Mouse (Mus musculus) hindbrain, embryonic 16.5 days (tissue): Measurements from ENCODE around the gene Kcnc4. TPM values are rescaled to one million over a fixed set of nuclear protein-coding genes. Genes with fewer than 3 reads are reported as not detected.

Experiments
- ATAC-seq: fragments of 200-750 bp; cut with Nextera tagmentation; 2 replicates; pipeline ENCODE4 v1.8.0; 2017; ENCODE audit warnings: moderate TSS enrichment, moderate library complexity
- H3K27ac ChIP-seq: fragments of 300-500 bp; sonication (generic); 2 replicates; pipeline ENCODE4 v1.5.1; 2014; ENCODE audit warnings: low read depth, mild to moderate bottlenecking, control low read depth, low read length, moderate library complexity
- H3K27me3 ChIP-seq: fragments of 300-500 bp; sonication (generic); replicated peaks from 2 replicates; pipeline ENCODE4 v1.6.1; 2014; ENCODE audit warnings: low read length; ENCODE audit not compliant: control insufficient read depth, insufficient read depth
- H3K36me3 ChIP-seq: fragments of 300-500 bp; sonication (generic); 2 replicates; pipeline ENCODE4 v1.6.1; 2014; ENCODE audit warnings: mild to moderate bottlenecking, low read length, moderate library complexity, mixed read lengths; ENCODE audit not compliant: control insufficient read depth, insufficient read depth
- H3K4me1 ChIP-seq: fragments of 300-500 bp; sonication (generic); 2 replicates; pipeline ENCODE4 v1.6.1; 2014; ENCODE audit warnings: low read depth, low read length; ENCODE audit not compliant: control insufficient read depth, insufficient read depth
- H3K4me2 ChIP-seq: fragments of 300-500 bp; sonication (generic); 2 replicates; pipeline ENCODE4 v1.6.1; 2014; ENCODE audit warnings: mild to moderate bottlenecking, low read length, control low read depth, moderate library complexity
- H3K4me3 ChIP-seq: fragments of 300-500 bp; sonication (generic); 2 replicates; pipeline ENCODE4 v1.5.1; 2014; ENCODE audit warnings: mild to moderate bottlenecking, low read length, control low read depth, moderate library complexity
- H3K9ac ChIP-seq: fragments of 300-500 bp; sonication (generic); 2 replicates; pipeline ENCODE4 v1.6.1; 2014; ENCODE audit warnings: low read depth, mild to moderate bottlenecking, control low read depth, low read length, moderate library complexity
- H3K9me3 ChIP-seq: fragments of 300-500 bp; sonication (generic); 2 replicates; pipeline ENCODE4 v1.6.1; 2014; ENCODE audit warnings: mild to moderate bottlenecking, low read length, moderate library complexity; ENCODE audit not compliant: control insufficient read depth
- WGBS: fragments of 180-500 bp; shearing (Covaris S2); extraction: QIAGEN DNeasy Blood & Tissue Kit; methylation state at CpG from one replicate; pipeline ENCODE4 v1.1.7; 2014; 5-methylcytosine and 5-hydroxymethylcytosine counted together
- polyA plus RNA-seq: library from polyadenylated mRNA; unstranded; fragments of >200 nt; fragmentation: Nextera tagmentation; extraction: Ambion mirVana; gene quantifications from 2 replicates; pipeline ENCODE4 v1.2.1, GENCODE M21; 2015

The Kcnc4 gene
- polyA plus RNA-seq, 1 experiment from 2014 or later = 9.7 TPM

DNA sequence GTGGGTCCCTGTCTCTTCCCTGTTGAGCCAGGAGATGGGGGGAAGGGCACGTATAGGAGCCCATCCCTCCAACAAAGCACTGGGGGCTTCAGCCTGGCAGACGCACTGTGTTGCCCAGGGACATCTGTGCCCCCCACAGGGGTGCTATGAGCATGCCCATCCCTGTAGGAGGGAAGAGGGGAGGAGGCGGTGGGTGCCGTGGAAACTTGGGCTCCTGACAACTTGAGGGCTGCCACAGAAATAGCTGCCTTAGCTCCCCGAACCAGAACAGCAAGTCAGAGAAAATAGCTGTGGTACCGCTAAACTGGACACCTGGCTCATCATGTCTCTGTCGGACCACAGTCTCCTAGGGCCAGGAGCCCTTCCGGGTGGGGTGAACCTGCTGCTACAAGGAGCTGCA is 18.0 kb downstream of the Kcnc4 start:
- no peak overlapping the region for H3K27ac ChIP-seq
- H3K36me3 ChIP-seq = no peaks in the 10 kb centered on the region
- ATAC-seq = no peak
- H3K27me3 ChIP-seq = no peaks in the 10 kb centered on the region
- H3K9ac ChIP-seq = no peak overlapping the region
- H3K4me1 ChIP-seq = peaks cover 2% of the 10 kb centered on the region; the same call in 1 of the 2 replicates
- H3K9me3 ChIP-seq = no peaks in the 10 kb centered on the region
- no peak overlapping the region for H3K4me3 ChIP-seq
- WGBS = 71% methylated on average over 8 of the region's 8 CpGs
- no peak overlapping the region for H3K4me2 ChIP-seq

DNA sequence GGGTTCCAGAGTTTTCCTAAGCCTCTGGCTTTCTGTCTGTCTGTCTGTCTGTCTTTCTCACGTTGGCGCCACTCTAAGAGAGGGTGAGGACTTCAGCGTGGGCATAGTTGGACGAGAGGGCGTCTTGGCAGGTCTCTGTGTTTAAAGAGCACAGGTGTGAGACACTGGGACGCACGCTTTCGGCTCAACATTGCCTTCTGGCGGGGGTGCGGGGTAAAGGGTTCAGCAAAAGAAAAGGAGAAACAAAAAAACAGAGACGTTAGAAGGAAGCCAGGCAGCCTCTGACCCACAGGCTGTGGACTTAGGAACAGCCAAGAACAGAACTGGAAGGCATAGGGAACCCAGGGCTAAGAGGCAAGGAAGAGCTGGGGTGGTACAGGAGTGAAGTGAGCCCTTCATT is 20.1 kb downstream of the Kcnc4 start:
- no peaks in the 10 kb centered on the region for H3K27me3 ChIP-seq
- H3K4me3 ChIP-seq = no peak overlapping the region
- no peak overlapping the region for H3K27ac ChIP-seq
- H3K36me3 ChIP-seq = no peaks in the 10 kb centered on the region
- H3K4me2 ChIP-seq = no peak overlapping the region
- no peak for ATAC-seq
- peaks cover 2% of the 10 kb centered on the region for H3K4me1 ChIP-seq
- H3K9ac ChIP-seq = no peak overlapping the region
- H3K9me3 ChIP-seq = no peaks in the 10 kb centered on the region
- WGBS = 87% methylated on average over 11 of the region's 11 CpGs

DNA sequence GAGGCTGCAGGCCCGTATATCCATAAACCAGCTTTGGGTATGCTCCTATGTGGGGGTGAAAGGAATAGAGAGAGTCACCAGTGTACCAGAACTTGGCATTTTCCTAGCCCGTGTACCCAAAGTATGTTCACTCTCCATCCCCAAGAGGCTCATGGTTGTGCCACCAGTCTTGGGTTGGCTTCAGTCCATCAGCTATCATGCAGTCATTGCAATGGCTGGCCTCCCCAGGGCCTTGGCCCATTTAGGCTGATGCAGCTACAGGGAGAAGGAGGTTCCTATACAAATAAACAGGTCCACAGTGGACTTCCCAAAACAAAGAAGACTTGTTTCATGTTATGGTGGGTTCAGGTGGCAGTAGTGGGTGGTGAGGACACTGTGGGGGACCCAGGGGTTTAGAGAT is 21.7 kb downstream of the Kcnc4 start:
- no peak overlapping the region for H3K4me3 ChIP-seq

DNA sequence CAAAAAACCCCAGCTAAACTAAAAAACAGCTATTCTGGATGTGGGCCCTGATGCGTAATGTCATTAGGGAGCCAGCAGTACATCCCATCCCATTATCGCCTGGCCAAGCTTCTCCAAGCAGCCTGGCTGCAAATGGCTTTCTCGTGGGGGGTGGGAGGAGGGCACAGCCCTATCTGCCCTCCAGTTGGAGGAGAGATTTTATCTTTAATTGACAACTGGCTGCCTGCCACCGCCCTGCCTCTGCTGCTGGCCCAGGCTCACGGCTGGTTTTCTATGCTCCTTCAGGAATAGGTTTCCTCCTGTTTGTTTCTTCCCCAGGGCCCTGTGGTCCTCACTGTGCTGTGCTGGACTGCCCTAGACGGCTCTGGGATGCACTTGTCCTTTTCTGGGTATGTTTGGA is 22.9 kb downstream of the Kcnc4 start:
- Histone ChIP-seq H3K4me3 (no peak overlapping the region), H3K9ac (no peak overlapping the region), H3K4me1 (peaks cover 4% of the 10 kb centered on the region), H3K4me2 (no peak overlapping the region), H3K27ac (no peak overlapping the region), H3K36me3 (no peaks in the 10 kb centered on the region), H3K27me3 (no peaks in the 10 kb centered on the region), H3K9me3 (no peaks in the 10 kb centered on the region)
- WGBS = 45% methylated on average over 6 of the region's 6 CpGs
- peak; percentile 72 for ATAC-seq

More for the DNA sequence above, 21.7 kb downstream of the Kcnc4 start:
- peaks cover 4% of the 10 kb centered on the region for H3K4me1 ChIP-seq
- no peaks in the 10 kb centered on the region for H3K36me3 ChIP-seq
- no peaks in the 10 kb centered on the region for H3K9me3 ChIP-seq
- H3K27me3 ChIP-seq = no peaks in the 10 kb centered on the region
- H3K4me2 ChIP-seq = no peak overlapping the region
- H3K9ac ChIP-seq = no peak overlapping the region
- no peak overlapping the region for H3K27ac ChIP-seq
- ATAC-seq = no peak
- WGBS = 82% methylated on average over 2 of the region's 2 CpGs

DNA sequence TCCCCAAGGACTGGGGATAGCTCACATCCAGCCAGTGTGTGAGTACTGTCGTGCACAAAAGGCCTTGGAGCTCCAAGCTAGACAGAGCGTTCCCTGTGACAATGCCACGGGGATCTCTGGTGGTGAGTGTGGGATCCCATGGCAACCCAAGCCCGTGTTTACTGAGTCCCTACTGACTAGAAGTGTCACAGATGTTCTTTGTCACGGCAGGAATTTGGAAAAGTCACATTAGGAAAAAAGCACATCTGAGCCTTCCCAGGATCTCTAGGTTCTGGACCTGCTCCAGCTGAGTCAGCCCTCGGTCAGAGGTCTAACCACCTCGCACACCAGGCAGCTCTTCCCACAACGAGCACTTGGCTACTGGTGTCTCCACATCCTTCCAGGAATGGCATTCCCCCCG is 25.7 kb downstream of the Kcnc4 start:
- H3K36me3 ChIP-seq = no peaks in the 10 kb centered on the region
- no peak for ATAC-seq
- no peaks in the 10 kb centered on the region for H3K9me3 ChIP-seq
- peaks cover 3% of the 10 kb centered on the region; the same call in 1 of the 2 replicates for H3K27me3 ChIP-seq
- no peak overlapping the region for H3K4me2 ChIP-seq
- no peak overlapping the region for H3K9ac ChIP-seq
- peaks cover 4% of the 10 kb centered on the region for H3K4me1 ChIP-seq
- no peak overlapping the region for H3K27ac ChIP-seq
- WGBS = 29% methylated on average over 9 of the region's 9 CpGs
- H3K4me3 ChIP-seq = no peak overlapping the region

DNA sequence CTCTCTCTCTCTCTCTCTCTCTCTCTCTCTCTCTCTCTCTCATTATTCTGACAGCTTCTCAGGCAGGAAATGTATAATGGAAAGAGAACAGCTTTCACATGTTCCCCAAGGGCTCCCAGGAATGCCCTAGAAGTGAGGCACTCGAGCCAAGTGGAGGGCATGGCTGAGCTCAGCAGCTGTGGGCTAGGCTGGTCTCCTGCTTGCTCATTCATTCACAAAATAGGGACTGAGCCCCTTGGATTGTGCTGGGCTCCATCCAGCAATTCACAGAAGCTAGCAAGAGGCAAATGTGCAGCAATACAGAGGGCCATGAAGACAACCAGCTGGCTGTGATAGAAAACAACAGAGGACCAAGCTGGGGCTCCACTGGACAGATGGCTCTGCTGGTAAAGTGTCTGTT is 28.1 kb downstream of the Kcnc4 start:
- peaks cover 2% of the 10 kb centered on the region for H3K4me1 ChIP-seq
- 0% methylated on average over 1 of the region's 1 CpGs for WGBS
- no peak overlapping the region for H3K4me2 ChIP-seq
- no peak overlapping the region for H3K9ac ChIP-seq
- peak; percentile 90 for ATAC-seq
- H3K36me3 ChIP-seq = no peaks in the 10 kb centered on the region
- peaks cover 3% of the 10 kb centered on the region; the same call in 1 of the 2 replicates for H3K27me3 ChIP-seq
- H3K4me3 ChIP-seq = no peak overlapping the region
- H3K9me3 ChIP-seq = no peaks in the 10 kb centered on the region
- no peak overlapping the region for H3K27ac ChIP-seq

DNA sequence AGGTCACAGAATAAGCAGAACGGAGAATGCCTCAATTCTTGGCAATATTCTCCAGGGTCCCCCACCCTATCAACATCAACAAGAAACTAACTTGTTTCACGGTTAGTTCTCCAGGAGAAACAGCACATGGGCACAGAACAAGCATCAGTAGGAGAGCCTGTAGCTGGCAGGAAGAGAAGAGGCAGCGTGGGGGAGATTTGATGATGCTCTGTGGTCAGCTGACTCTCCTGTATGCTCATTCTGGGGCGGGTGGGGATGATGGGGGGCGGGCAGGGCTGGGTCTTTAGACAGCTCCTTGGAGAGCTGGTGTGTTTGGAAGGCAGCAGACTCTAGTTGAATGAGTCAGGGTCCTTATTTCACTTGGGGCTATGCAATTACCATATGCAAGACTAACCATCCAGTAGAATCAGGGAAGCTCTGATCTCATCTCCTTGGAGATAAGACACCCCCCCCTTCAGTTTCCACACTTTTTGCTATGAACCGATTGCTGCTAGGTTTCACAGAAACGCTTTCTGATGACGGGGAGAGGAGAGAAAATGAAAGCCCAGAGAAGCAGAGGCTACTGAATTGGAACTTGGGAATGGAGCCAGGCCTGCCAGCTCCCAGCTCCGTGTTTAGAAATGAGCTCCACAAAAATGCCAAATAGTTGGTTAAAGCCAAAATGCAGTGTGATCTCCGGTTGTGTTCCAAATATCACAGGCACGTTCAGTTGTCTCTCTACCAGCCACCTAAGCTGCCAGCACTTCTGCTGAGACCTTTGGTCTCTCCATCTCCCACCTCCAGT is 34.9 kb downstream of the Kcnc4 start:
- H3K4me2 ChIP-seq = peak overlapping the region; percentile 6; the same call in 1 of the 2 replicates
- no peaks in the 10 kb centered on the region for H3K4me1 ChIP-seq
- WGBS = 59% methylated on average over 11 of the region's 11 CpGs
- ATAC-seq = peak; percentile 58
- H3K4me3 ChIP-seq = no peak overlapping the region
- H3K36me3 ChIP-seq = no peaks in the 10 kb centered on the region
- no peaks in the 10 kb centered on the region for H3K9me3 ChIP-seq
- H3K27ac ChIP-seq = no peak overlapping the region
- peaks cover 3% of the 10 kb centered on the region; the same call in 1 of the 2 replicates for H3K27me3 ChIP-seq
- H3K9ac ChIP-seq = no peak overlapping the region

DNA sequence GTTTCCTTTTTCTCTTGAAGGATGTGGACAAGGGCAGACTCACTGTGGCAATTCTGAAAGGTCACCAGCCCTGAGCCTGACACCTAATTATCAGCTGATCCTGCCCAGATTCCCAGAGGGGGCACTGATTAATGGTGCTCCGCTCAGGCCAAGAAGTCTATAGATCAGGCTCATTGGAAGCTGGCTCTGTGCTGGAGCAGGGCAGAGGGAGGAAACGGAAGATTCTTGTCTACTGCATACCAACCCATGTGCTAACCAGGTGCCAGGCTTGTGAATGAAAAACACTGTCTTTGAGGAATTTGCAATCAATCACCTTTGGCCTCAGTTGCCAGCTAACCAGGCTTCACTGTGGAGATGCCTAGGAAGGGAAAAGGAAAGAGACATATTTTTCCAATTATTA is 39.2 kb downstream of the Kcnc4 start:
- Histone ChIP-seq H3K4me1 (no peaks in the 10 kb centered on the region), H3K4me3 (no peak overlapping the region), H3K9me3 (no peaks in the 10 kb centered on the region), H3K27ac (no peak overlapping the region), H3K27me3 (no peaks in the 10 kb centered on the region), H3K4me2 (no peak overlapping the region), H3K36me3 (no peaks in the 10 kb centered on the region), H3K9ac (no peak overlapping the region)
- no peak for ATAC-seq
- WGBS = 61% methylated on average over 2 of the region's 2 CpGs

DNA sequence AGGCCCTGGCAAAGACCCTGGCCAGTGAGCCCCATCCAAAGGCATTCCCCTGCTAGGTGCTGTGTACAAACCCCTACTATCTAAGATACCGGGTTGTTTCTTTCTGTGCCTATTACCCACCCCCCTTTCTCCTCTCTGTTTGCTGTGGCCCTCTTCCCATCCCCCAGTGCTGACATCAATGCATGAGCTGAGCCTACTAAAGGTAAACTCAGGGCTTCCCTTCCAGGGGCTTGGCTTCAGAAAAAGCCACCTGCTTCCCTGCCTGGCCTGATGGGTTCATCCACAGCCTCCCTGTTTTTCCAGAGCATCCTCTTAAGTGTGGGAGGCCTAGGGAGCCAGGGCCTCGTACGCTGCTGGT is 42.1 kb downstream of the Kcnc4 start:
- Histone ChIP-seq H3K4me3 (no peak overlapping the region), H3K9me3 (no peaks in the 10 kb centered on the region), H3K27me3 (no peaks in the 10 kb centered on the region), H3K27ac (no peak overlapping the region), H3K4me2 (no peak overlapping the region), H3K36me3 (no peaks in the 10 kb centered on the region), H3K4me1 (peaks cover 12% of the 10 kb centered on the region), H3K9ac (no peak overlapping the region)
- WGBS = 77% methylated on average over 3 of the region's 3 CpGs
- ATAC-seq = no peak
